Mouse (Mus musculus): Measurements from ENCODE around the gene Rnaseh2a. TPM values are rescaled to one million over a fixed set of nuclear protein-coding genes. Genes with fewer than 3 reads are reported as not detected.

Gene Rnaseh2a
- polyA plus RNA-seq, 1 experiment: 88.1 TPM

DNA sequence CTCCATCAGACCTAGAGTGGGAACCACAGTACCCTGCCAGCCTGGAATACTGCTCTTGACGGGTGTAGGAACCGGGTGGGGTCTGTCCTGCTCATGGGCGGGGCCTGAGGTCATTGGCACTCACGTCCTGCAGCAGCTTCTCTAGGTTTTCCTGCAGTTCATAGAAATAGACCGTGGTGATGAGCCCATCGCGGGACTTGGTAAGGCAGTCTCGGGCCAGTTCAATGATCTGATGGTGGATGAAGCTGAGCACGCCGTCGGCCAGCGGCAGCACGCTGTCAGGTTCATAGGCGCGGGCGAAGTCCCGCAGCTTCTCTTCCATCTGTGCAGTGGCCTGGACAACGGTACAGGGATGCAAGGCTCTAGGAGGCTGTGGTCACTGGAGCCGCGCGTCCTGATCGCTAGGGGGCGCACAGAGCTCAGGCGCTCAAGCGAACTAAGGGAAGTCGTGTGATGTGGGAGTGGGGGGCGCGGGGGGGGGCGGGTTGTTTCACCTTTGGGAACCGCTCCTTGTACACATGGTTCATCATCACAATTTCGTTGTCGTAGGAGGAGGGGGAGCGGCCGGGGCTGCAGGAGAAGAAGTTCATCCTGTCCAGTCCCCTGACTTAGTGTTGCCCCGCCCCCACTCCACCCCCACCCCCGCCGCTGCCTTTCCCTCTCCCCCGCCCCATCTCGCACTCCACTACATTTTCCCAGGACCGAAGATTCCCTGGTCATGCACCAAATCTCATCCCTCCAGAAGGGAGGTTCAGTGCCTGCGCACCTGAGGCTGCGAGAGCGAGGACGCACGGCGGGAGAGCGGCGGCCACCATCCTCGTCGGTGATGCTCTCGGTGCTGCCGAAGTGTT, 40.9 kb downstream of the Rnaseh2a start:
- peak overlapping the region; percentile 14; the same call in 1 of the 2 replicates for H3K9ac ChIP-seq (ENCODE audit: low read depth, poor library complexity, severe bottlenecking)
- peak overlapping the region; percentile 63 for H3K4me3 ChIP-seq (ENCODE audit: low read depth, low read length)
- no peaks in the 10 kb centered on the region for H3K36me3 ChIP-seq (ENCODE audit: control insufficient read depth, insufficient read depth, low read length, poor library complexity, severe bottlenecking)
- H3K9me3 ChIP-seq (replicated peaks; ENCODE audit: control insufficient read depth, insufficient read depth, low read length, poor library complexity, severe bottlenecking): no peaks in the 10 kb centered on the region
- H3K27me3 ChIP-seq (ENCODE audit: control insufficient read depth, insufficient read depth, low read length, poor library complexity, severe bottlenecking): no peaks in the 10 kb centered on the region
- TF ChIP-seq CTCF (IDR thresholded peaks at IDR 0.05; ENCODE audit: low read depth, low read length) (peak; percentile 84), EP300 (IDR thresholded peaks at IDR 0.05; ENCODE audit: insufficient read depth, low read depth, low read length) (no peak)
- H3K4me1 ChIP-seq (ENCODE audit: control insufficient read depth, insufficient read depth, low read length): no peaks in the 10 kb centered on the region
- no peak overlapping the region for H3K27ac ChIP-seq (ENCODE audit: insufficient read depth, low read length)

DNA sequence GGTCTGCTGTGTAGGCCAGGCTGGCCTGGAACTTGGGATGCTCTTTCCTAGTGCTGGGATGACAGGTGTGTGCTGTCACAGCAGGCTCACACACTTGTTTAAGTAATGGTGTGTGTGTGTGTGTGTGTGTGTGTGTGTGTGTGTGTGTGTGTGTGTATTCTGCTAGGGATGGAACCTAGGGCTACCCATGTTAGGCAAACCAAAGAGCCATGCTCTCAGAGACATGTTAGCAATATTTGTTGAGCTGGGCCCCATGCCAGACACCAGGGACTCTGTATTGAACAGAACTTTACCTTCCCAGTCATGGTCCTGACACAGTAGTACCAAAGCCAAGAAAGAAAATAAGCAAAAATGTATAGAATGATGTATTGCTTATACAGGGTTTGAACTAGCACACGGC, 42.1 kb downstream of the Rnaseh2a start:
- TF ChIP-seq CTCF (IDR thresholded peaks at IDR 0.05; ENCODE audit: low read depth, low read length): no peak
- TF ChIP-seq EP300 (IDR thresholded peaks at IDR 0.05; ENCODE audit: insufficient read depth, low read depth, low read length): no peak
- no peak for TF ChIP-seq POLR2A (IDR thresholded peaks at IDR 0.05; ENCODE audit: insufficient read depth, low read length)
- H3K9ac ChIP-seq (ENCODE audit: low read depth, poor library complexity, severe bottlenecking): no peak overlapping the region
- no peaks in the 10 kb centered on the region for H3K9me3 ChIP-seq (replicated peaks; ENCODE audit: control insufficient read depth, insufficient read depth, low read length, poor library complexity, severe bottlenecking)
- H3K27me3 ChIP-seq (ENCODE audit: control insufficient read depth, insufficient read depth, low read length, poor library complexity, severe bottlenecking): no peaks in the 10 kb centered on the region
- no peak overlapping the region for H3K4me3 ChIP-seq (ENCODE audit: low read depth, low read length)
- no peaks in the 10 kb centered on the region for H3K4me1 ChIP-seq (ENCODE audit: control insufficient read depth, insufficient read depth, low read length)
- no peak overlapping the region for H3K27ac ChIP-seq (ENCODE audit: insufficient read depth, low read length)
- no peaks in the 10 kb centered on the region for H3K36me3 ChIP-seq (ENCODE audit: control insufficient read depth, insufficient read depth, low read length, poor library complexity, severe bottlenecking)

DNA sequence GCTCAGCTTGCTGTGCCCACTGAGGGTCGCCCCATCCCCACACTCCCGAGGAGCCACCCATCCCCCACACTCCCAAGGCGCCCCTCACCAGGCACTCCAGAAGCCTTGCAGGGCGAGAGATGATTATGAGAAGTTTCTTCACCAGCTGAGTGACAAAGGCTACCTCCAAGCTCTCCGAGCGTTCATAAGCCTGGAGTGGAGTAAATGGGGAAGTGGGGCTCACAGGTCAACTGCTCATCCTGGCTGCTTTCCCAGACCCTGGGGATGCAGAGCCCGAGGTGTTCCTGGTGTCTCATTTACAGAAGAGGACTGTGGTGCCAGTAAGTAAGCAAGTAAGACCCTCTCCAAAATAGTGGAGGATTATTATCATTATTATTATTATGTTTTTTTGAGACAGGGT, 44.0 kb downstream of the Rnaseh2a start:
- H3K27me3 ChIP-seq (ENCODE audit: control insufficient read depth, insufficient read depth, low read length, poor library complexity, severe bottlenecking): no peaks in the 10 kb centered on the region
- no peak overlapping the region for H3K27ac ChIP-seq (ENCODE audit: insufficient read depth, low read length)
- no peaks in the 10 kb centered on the region for H3K4me1 ChIP-seq (ENCODE audit: control insufficient read depth, insufficient read depth, low read length)
- H3K36me3 ChIP-seq (ENCODE audit: control insufficient read depth, insufficient read depth, low read length, poor library complexity, severe bottlenecking): peaks cover 9% of the 10 kb centered on the region
- no peaks in the 10 kb centered on the region for H3K9me3 ChIP-seq (replicated peaks; ENCODE audit: control insufficient read depth, insufficient read depth, low read length, poor library complexity, severe bottlenecking)
- TF ChIP-seq POLR2A (IDR thresholded peaks at IDR 0.05; ENCODE audit: insufficient read depth, low read length) (no peak), CTCF (IDR thresholded peaks at IDR 0.05; ENCODE audit: low read depth, low read length) (no peak), EP300 (IDR thresholded peaks at IDR 0.05; ENCODE audit: insufficient read depth, low read depth, low read length) (no peak)
- no peak overlapping the region for H3K4me3 ChIP-seq (ENCODE audit: low read depth, low read length)
- no peak overlapping the region for H3K9ac ChIP-seq (ENCODE audit: low read depth, poor library complexity, severe bottlenecking)

DNA sequence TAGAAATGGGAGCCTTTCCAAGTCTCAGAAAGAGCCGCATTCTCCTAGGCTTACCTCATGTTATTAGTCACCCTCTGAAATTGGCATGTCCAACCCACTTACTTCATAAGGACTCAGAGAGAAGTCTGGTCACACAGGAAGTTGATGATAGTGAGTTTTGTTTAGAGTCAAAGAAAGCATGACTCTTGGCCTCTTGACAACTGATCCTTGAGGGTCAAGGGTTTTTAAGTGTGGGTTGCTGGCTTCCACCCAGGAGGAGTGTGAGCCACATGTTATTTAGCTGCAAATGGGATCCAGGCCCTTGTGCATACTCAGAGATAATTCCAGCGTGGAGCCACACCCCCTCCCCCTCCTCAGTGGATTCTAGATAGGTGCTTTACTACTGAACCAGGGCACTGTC, 48.0 kb downstream of the Rnaseh2a start:
- H3K4me1 ChIP-seq (ENCODE audit: control insufficient read depth, insufficient read depth, low read length): peaks cover under 1% of the 10 kb centered on the region
- no peaks in the 10 kb centered on the region for H3K9me3 ChIP-seq (replicated peaks; ENCODE audit: control insufficient read depth, insufficient read depth, low read length, poor library complexity, severe bottlenecking)
- TF ChIP-seq EP300 (IDR thresholded peaks at IDR 0.05; ENCODE audit: insufficient read depth, low read depth, low read length) (no peak), POLR2A (IDR thresholded peaks at IDR 0.05; ENCODE audit: insufficient read depth, low read length) (no peak), CTCF (IDR thresholded peaks at IDR 0.05; ENCODE audit: low read depth, low read length) (no peak)
- no peaks in the 10 kb centered on the region for H3K27me3 ChIP-seq (ENCODE audit: control insufficient read depth, insufficient read depth, low read length, poor library complexity, severe bottlenecking)
- H3K36me3 ChIP-seq (ENCODE audit: control insufficient read depth, insufficient read depth, low read length, poor library complexity, severe bottlenecking): peaks cover 16% of the 10 kb centered on the region
- no peak overlapping the region for H3K9ac ChIP-seq (ENCODE audit: low read depth, poor library complexity, severe bottlenecking)
- H3K27ac ChIP-seq (ENCODE audit: insufficient read depth, low read length): no peak overlapping the region
- H3K4me3 ChIP-seq (ENCODE audit: low read depth, low read length): no peak overlapping the region

DNA sequence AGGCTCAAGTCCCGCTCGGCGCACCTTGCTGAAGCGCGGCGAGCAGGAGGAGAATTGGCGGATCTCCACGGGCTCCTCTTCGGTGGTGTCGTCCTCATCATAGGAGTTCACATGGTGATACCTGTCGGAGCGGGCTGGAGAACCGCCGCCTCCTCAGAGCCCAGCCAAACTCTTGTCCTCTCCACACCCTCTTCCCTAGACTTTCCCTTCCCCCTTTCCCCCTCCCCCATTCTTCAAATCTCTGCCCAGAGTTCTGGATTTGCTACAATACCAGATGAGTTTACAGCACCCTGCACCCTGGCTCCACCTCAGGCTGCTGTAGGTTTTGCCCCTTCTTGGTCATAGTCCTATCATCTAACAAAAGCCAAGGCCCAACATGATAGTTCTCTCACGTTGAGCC, 50.9 kb downstream of the Rnaseh2a start:
- Histone ChIP-seq H3K36me3 (ENCODE audit: control insufficient read depth, insufficient read depth, low read length, poor library complexity, severe bottlenecking) (peaks cover 20% of the 10 kb centered on the region), H3K27ac (ENCODE audit: insufficient read depth, low read length) (no peak overlapping the region), H3K9ac (ENCODE audit: low read depth, poor library complexity, severe bottlenecking) (peak overlapping the region; percentile 21; the same call in 1 of the 2 replicates), H3K4me1 (ENCODE audit: control insufficient read depth, insufficient read depth, low read length) (peaks cover 3% of the 10 kb centered on the region), H3K9me3 (replicated peaks; ENCODE audit: control insufficient read depth, insufficient read depth, low read length, poor library complexity, severe bottlenecking) (peaks cover 8% of the 10 kb centered on the region; the same call in 1 of the 2 replicates), H3K4me3 (ENCODE audit: low read depth, low read length) (peak overlapping the region; percentile 24; the same call in 1 of the 2 replicates), H3K27me3 (ENCODE audit: control insufficient read depth, insufficient read depth, low read length, poor library complexity, severe bottlenecking) (no peaks in the 10 kb centered on the region)
- TF ChIP-seq EP300 (IDR thresholded peaks at IDR 0.05; ENCODE audit: insufficient read depth, low read depth, low read length) (no peak), CTCF (IDR thresholded peaks at IDR 0.05; ENCODE audit: low read depth, low read length) (no peak)

DNA sequence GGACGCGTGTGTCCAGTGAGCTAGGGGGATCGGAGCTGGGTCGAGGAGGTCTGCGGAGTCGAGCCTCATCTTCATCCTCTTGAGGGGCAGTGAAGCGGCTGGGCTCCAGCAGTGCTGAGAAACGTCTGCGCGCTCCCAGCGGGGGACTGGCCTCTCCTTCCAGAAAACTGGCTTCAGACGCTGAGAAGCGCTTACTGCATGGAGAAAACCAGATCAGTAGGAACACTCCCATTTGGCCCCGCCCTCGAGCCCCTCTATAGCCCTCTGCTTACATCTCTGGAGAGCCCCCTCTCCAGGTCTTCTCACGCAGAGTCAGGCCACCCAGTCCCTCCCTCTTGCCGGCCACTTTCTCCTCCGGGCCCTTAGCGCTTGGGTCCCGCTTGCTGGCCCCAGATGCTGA, 51.8 kb downstream of the Rnaseh2a start:
- Histone ChIP-seq H3K27me3 (ENCODE audit: control insufficient read depth, insufficient read depth, low read length, poor library complexity, severe bottlenecking) (no peaks in the 10 kb centered on the region), H3K36me3 (ENCODE audit: control insufficient read depth, insufficient read depth, low read length, poor library complexity, severe bottlenecking) (peaks cover 20% of the 10 kb centered on the region), H3K9ac (ENCODE audit: low read depth, poor library complexity, severe bottlenecking) (peak overlapping the region; percentile 21), H3K4me1 (ENCODE audit: control insufficient read depth, insufficient read depth, low read length) (peaks cover 3% of the 10 kb centered on the region), H3K4me3 (ENCODE audit: low read depth, low read length) (peak overlapping the region; percentile 11), H3K9me3 (replicated peaks; ENCODE audit: control insufficient read depth, insufficient read depth, low read length, poor library complexity, severe bottlenecking) (peaks cover 8% of the 10 kb centered on the region; the same call in 1 of the 2 replicates), H3K27ac (ENCODE audit: insufficient read depth, low read length) (no peak overlapping the region)
- TF ChIP-seq CTCF (IDR thresholded peaks at IDR 0.05; ENCODE audit: low read depth, low read length) (no peak), POLR2A (IDR thresholded peaks at IDR 0.05; ENCODE audit: insufficient read depth, low read length) (no peak), EP300 (IDR thresholded peaks at IDR 0.05; ENCODE audit: insufficient read depth, low read depth, low read length) (no peak)

Measured in ES-Bruce4 (cell line).